Mouse (Mus musculus) heart, embryonic 14.5 days (tissue): Measurements from ENCODE around the gene Lhx1. TPM values are rescaled to one million over a fixed set of nuclear protein-coding genes. Genes with fewer than 3 reads are reported as not detected.

Experiments used
- ATAC-seq: fragments of 200-750 bp; cut with Nextera tagmentation; 2 replicates; pipeline ENCODE4 v1.8.0; 2017; ENCODE audit warnings: low read depth, moderate TSS enrichment; ENCODE audit not compliant: insufficient number of reproducible peaks, insufficient read depth, low FRiP score
- H3K27ac ChIP-seq, 2 experiments: fragments of 200-500 bp in 1 of 2; fragments of 300-500 bp in 1 of 2; sonication (generic) in 1 of 2; replicated peaks in 1 of 2; 2 replicates each; pipeline ENCODE4 v1.5.1; 2012 to 2014; ENCODE audit warnings: low read depth in 2 of 2, low read length in 2 of 2, control low read depth in 1 of 2, mild to moderate bottlenecking in 1 of 2, mixed read lengths in 1 of 2; ENCODE audit not compliant: control insufficient read depth in 1 of 2, insufficient read depth in 1 of 2
- H3K27me3 ChIP-seq: fragments of 300-500 bp; sonication (generic); 2 replicates; pipeline ENCODE4 v1.6.1; 2014; ENCODE audit warnings: mild to moderate bottlenecking, low read length, control low read depth; ENCODE audit not compliant: control insufficient read depth, insufficient read depth
- H3K36me3 ChIP-seq: fragments of 300-500 bp; sonication (generic); 2 replicates; pipeline ENCODE4 v1.6.1; 2014; ENCODE audit warnings: mild to moderate bottlenecking, control low read depth, low read length, mixed read lengths; ENCODE audit not compliant: control insufficient read depth, insufficient read depth
- H3K4me1 ChIP-seq, 2 experiments: fragments of 200-500 bp in 1 of 2; fragments of 300-500 bp in 1 of 2; sonication (generic) in 1 of 2; 2 replicates each; pipeline ENCODE4 v1.6.1; 2012 to 2014; ENCODE audit warnings: low read length in 2 of 2, control low read depth in 1 of 2, mixed read lengths in 1 of 2; ENCODE audit not compliant: control insufficient read depth in 2 of 2, insufficient read depth in 2 of 2
- H3K4me2 ChIP-seq: fragments of 300-500 bp; sonication (generic); 2 replicates; pipeline ENCODE4 v1.6.1; 2014; ENCODE audit warnings: mild to moderate bottlenecking, low read length
- H3K4me3 ChIP-seq, 2 experiments: fragments of 200-500 bp in 1 of 2; fragments of 300-500 bp in 1 of 2; sonication (generic) in 1 of 2; 2 replicates each; pipeline ENCODE4 v1.5.1; 2012 to 2014; ENCODE audit warnings: low read length in 2 of 2, mild to moderate bottlenecking in 2 of 2, control low read depth in 1 of 2, low read depth in 1 of 2, moderate library complexity in 1 of 2; ENCODE audit not compliant: control insufficient read depth in 1 of 2, insufficient read depth in 1 of 2
- H3K9ac ChIP-seq: fragments of 300-500 bp; sonication (generic); 2 replicates; pipeline ENCODE4 v1.6.1; 2014; ENCODE audit warnings: mild to moderate bottlenecking, low read length
- H3K9me3 ChIP-seq: fragments of 300-500 bp; sonication (generic); 2 replicates; pipeline ENCODE4 v1.6.1; 2016; ENCODE audit warnings: low read length, control low read depth; ENCODE audit not compliant: control insufficient read depth
- WGBS: fragments of 180-500 bp; shearing (Covaris S2); extraction: QIAGEN DNeasy Blood & Tissue Kit; methylation state at CpG from one replicate; pipeline ENCODE4 v1.1.7; 2014; 5-methylcytosine and 5-hydroxymethylcytosine counted together
- polyA plus RNA-seq: library from polyadenylated mRNA; unstranded; fragments of >200 nt; fragmentation: Nextera tagmentation; extraction: Ambion mirVana; gene quantifications from 2 replicates; pipeline ENCODE4 v1.2.1, GENCODE M21; 2014

Gene Lhx1
- polyA plus RNA-seq, 1 experiment from 2014 or later, result not detected

- Histone ChIP-seq H3K9me3 (no peaks in the 10 kb centered on the region), H3K27me3 (peaks cover 100% of the 10 kb centered on the region), H3K4me3 (peak overlapping the region; percentile 34 to 56), H3K27ac (no peak overlapping the region), H3K4me2 (peak overlapping the region; percentile 92), H3K36me3 (no peaks in the 10 kb centered on the region), H3K9ac (no peak overlapping the region), H3K4me1 (peaks cover 14 to 34% of the 10 kb centered on the region in 2 experiments)
- WGBS, result under 1% methylated on average over 48 of the region's 48 CpGs
- ATAC-seq, result no peak
Observed at GRCm38 (mm10) chr11:84524511-84525270, 644 bp downstream of the Lhx1 start.

DNA sequence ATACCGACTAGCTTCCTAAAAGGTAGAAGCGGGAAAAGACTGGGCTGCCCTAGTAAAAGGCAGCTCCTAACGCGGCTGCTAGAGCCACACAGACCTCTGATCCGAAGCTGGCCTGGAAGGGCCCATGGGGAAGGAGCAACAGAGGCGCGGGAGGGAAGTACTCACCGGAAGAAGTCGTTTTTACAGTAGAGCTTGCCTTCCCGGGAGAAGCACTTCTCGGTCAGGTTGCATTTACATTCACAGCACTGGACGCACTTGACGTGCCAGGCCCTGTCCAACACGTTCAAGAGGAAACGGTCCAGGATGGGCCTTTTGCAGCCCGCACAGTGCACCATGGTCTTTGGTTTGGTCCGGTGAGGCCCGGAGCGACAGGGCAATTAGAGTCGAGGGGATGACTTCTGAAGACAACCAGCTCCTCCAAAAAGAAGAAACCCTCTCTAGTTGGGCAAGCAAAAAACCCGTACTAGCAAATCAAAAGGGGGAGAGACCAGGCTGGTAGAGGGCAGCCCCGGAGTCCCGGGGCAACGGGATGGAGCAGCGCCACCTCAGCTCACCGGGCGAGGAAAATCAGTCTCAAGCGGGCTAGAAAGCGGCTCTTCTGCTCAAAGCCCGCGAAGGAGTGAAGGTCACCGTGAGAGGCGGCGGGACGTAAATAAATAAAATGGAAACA is 1.4 kb downstream of the Lhx1 start:
- Histone ChIP-seq H3K27me3 (peaks cover 100% of the 10 kb centered on the region), H3K9me3 (no peaks in the 10 kb centered on the region), H3K4me3 (peak overlapping the region in 1 of 2 experiments; percentile 56; a peak in 2 of 4 replicates), H3K4me2 (peak overlapping the region; percentile 92), H3K27ac (no peak overlapping the region), H3K9ac (no peak overlapping the region), H3K36me3 (no peaks in the 10 kb centered on the region), H3K4me1 (peaks cover 14 to 28% of the 10 kb centered on the region in 2 experiments)
- no peak for ATAC-seq
- under 1% methylated on average over 35 of the region's 35 CpGs for WGBS

GRCm38 (mm10) chr11:84523321-84523831 is 2.0 kb downstream of the Lhx1 start:
- no peaks in the 10 kb centered on the region for H3K36me3 ChIP-seq
- peak overlapping the region; percentile 92; the same call in 1 of the 2 replicates for H3K4me2 ChIP-seq
- H3K27me3 ChIP-seq, result peaks cover 100% of the 10 kb centered on the region
- no peaks in the 10 kb centered on the region for H3K9me3 ChIP-seq
- peaks cover 14 to 26% of the 10 kb centered on the region in 2 experiments for H3K4me1 ChIP-seq
- H3K27ac ChIP-seq, result no peak overlapping the region
- 2% methylated on average over 16 of the region's 16 CpGs for WGBS
- no peak for ATAC-seq
- no peak overlapping the region for H3K9ac ChIP-seq
- H3K4me3 ChIP-seq, result peak overlapping the region in 1 of 2 experiments; percentile 56; a peak in 1 of 4 replicates

DNA sequence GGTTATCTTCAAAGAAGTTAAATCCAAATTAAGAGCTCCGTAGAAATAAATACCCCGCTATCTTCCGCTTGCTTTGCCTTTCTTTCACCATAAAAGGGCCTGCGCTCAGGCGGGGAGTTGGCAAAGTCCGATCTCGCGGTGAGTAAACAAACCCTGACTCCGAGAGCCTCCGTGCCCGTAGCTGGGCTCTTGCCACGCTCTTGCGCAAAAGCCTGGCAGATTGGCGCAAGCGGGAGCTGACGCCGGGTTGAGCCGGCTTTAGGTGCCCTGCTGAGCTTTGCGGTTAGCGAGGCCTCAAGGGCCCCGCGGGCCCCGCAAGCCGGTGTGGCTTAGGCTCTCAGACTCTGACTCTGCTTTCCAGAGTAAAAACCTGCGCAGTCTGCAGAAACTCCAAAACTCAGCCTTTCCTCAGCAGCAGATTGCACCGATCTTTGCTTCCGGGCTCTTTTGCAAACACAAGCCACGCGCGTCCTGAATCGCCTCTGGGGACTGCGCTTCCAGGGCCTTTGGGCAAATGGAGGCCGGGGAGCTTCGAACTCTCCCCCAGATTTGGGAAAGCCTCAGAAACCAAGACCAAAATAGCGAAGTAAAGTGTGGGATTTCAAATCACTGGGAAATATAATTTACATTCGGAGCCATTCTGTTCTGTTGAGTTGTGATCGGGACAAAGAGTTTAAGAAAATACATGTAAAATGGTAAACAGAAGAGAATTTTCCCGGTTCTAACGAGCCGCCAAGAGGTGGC is 2.6 kb downstream of the Lhx1 start:
- Histone ChIP-seq H3K27me3 (peaks cover 97% of the 10 kb centered on the region), H3K36me3 (no peaks in the 10 kb centered on the region), H3K4me2 (peak overlapping the region; percentile 48), H3K27ac (no peak overlapping the region), H3K9ac (no peak overlapping the region), H3K4me3 (peak overlapping the region; percentile 11 to 23; a peak in 3 of 4 replicates), H3K9me3 (no peaks in the 10 kb centered on the region), H3K4me1 (peaks cover 14 to 26% of the 10 kb centered on the region in 2 experiments)
- 2% methylated on average over 40 of the region's 40 CpGs for WGBS
- ATAC-seq, result no peak

DNA sequence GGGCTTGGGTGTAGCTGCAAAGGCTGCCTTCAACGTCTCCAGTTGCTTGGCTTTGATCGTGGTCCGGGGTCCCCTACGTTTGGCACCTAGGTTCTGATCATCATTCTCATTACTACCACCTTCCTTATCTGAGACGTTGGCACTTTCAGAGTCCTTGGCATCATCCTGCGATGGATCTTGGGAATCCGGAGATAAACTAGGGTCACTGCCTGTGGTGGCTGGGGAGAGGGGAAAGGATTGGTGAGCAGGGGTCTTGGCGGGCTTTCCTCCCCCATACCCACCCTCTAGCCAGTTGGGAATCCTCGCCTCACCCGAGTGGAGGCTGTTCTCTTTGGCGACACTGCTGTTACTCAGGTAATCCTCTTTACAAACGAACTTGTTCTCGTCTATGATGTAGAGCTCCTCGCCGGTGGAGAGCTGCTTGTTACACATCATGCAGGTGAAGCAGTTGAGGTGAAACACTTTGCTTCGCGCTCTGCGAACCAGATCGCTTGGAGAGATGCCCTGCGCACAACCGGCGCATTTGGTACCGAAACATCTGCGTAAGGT is 3.5 kb downstream of the Lhx1 start:
- Histone ChIP-seq H3K27me3 (peaks cover 97% of the 10 kb centered on the region), H3K4me1 (peaks cover 13 to 26% of the 10 kb centered on the region in 2 experiments), H3K4me3 (no peak overlapping the region), H3K9me3 (no peaks in the 10 kb centered on the region), H3K4me2 (no peak overlapping the region), H3K9ac (no peak overlapping the region), H3K27ac (no peak overlapping the region), H3K36me3 (no peaks in the 10 kb centered on the region)
- ATAC-seq, result no peak
- WGBS, result 23% methylated on average over 24 of the region's 24 CpGs

GRCm38 (mm10) chr11:84521071-84521390 is 4.3 kb downstream of the Lhx1 start:
- ATAC-seq, result no peak
- Histone ChIP-seq H3K4me1 (peaks cover 10 to 23% of the 10 kb centered on the region in 2 experiments), H3K4me3 (no peak overlapping the region), H3K36me3 (no peaks in the 10 kb centered on the region), H3K4me2 (no peak overlapping the region), H3K9ac (no peak overlapping the region), H3K9me3 (no peaks in the 10 kb centered on the region), H3K27me3 (peaks cover 97% of the 10 kb centered on the region), H3K27ac (no peak overlapping the region)
- 39% methylated on average over 3 of the region's 3 CpGs for WGBS
